Mouse (Mus musculus): ENCODE data around the gene Tmem88. TPM values are rescaled to one million over a fixed set of nuclear protein-coding genes. Genes with fewer than 3 reads are reported as not detected.

The Tmem88 gene
- total RNA-seq, 1 experiment: 23.9 TPM

DNA sequence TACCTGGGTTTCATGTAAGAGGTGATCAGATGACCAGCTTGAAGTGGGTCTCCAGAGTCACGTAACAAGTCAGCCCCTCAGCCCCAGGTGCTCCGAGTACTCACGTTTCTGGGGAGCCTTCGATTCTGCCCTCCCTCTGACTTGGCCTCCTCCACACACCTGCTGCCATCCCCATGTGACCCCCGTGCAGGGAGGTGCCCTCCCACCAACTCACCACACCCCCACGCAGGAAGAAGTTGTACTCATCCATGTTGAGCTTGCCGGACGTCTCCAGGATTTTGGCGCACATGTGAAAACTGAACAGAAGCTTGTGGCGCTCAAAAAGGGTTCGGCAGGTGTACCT is 34.6 kb upstream of the Tmem88 start:
- TF ChIP-seq CHD2 (IDR thresholded peaks at IDR 0.05; ENCODE audit: low read depth, low read length): no peak
- no peak for TF ChIP-seq ZNF384 (IDR thresholded peaks at IDR 0.05; ENCODE audit: low read depth, low read length)
- TF ChIP-seq HCFC1 (IDR thresholded peaks at IDR 0.05; ENCODE audit: borderline replicate concordance, insufficient read depth, low read length): no peak
- DNase-seq (ENCODE audit: low read depth, low spot score): no peak
- H3K9me3 ChIP-seq (ENCODE audit: control insufficient read depth, insufficient read depth, low read depth, low read length): no peaks in the 10 kb centered on the region
- H3K27ac ChIP-seq (ENCODE audit: insufficient read depth, low read depth, low read length, poor library complexity, severe bottlenecking): no peak overlapping the region
- H3K9ac ChIP-seq (ENCODE audit: insufficient read depth, low read depth, low read length, poor library complexity, severe bottlenecking): no peak overlapping the region
- in situ Hi-C loops (cut with MboI; ENCODE audit: low sequenced_read_pairs in 2 of 2, unreplicated experiment in 2 of 2): no loop called here
- H3K36me3 ChIP-seq (ENCODE audit: control insufficient read depth, insufficient read depth, low read length, poor library complexity, severe bottlenecking): no peaks in the 10 kb centered on the region
- no peak overlapping the region for H3K4me3 ChIP-seq (ENCODE audit: insufficient read depth in 1 of 2, low read depth in 1 of 2, low read length in 2 of 2, poor library complexity in 1 of 2, severe bottlenecking in 1 of 2)
- peaks cover 0 to 11% of the 10 kb centered on the region in 2 experiments; a peak in 2 of 4 replicates for H3K4me1 ChIP-seq (ENCODE audit: control insufficient read depth in 2 of 2, insufficient read depth in 2 of 2, low read length in 2 of 2, poor library complexity in 1 of 2)

DNA sequence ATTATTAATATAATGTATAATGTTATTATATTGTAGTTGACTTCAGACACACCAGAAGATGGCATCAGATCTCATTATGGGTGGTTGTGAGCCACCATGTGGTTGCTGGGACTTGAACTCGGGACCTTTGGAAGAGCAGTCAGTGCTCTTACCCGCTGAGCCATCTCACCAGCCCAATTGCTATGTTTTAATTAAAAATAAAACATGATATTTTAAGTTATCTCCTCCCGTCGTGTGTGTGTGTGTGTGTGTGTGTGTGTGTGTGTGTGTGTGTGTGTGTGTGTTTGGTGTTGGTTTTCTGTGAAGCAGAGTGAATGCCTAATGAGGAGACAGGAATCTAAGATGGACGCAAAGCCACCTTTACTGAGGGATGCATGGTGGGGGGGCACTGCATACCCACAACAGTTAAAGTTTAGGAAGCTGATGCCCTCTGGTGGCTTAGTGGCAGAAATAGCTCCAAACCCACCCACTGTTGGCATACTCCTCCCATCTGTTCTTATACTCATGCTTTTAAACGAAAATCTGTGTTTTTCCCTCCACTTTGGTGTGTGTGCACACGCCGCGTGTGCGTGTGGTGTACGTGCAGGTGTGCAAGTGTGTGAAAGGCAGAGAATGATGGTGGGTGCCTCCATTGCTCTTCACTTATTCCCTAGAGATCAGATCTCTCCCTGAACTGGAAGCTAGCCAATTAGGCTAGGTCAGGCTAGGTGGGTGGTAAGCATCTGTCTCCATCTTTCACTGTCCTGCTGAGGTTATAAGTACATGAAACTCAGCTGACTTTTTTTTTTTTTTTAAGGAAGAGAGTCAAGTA is 34.0 kb upstream of the Tmem88 start:
- H3K27ac ChIP-seq (ENCODE audit: insufficient read depth, low read depth, low read length, poor library complexity, severe bottlenecking): no peak overlapping the region
- no peaks in the 10 kb centered on the region for H3K9me3 ChIP-seq (ENCODE audit: control insufficient read depth, insufficient read depth, low read depth, low read length)
- no peak for DNase-seq (ENCODE audit: low read depth, low spot score)
- H3K9ac ChIP-seq (ENCODE audit: insufficient read depth, low read depth, low read length, poor library complexity, severe bottlenecking): no peak overlapping the region
- peaks cover 0 to 8% of the 10 kb centered on the region in 2 experiments; a peak in 2 of 4 replicates for H3K4me1 ChIP-seq (ENCODE audit: control insufficient read depth in 2 of 2, insufficient read depth in 2 of 2, low read length in 2 of 2, poor library complexity in 1 of 2)
- TF ChIP-seq ZC3H11A (IDR thresholded peaks at IDR 0.05; ENCODE audit: borderline replicate concordance, low read depth, low read length) (peak; percentile 75), CHD2 (IDR thresholded peaks at IDR 0.05; ENCODE audit: low read depth, low read length) (no peak), HCFC1 (IDR thresholded peaks at IDR 0.05; ENCODE audit: borderline replicate concordance, insufficient read depth, low read length) (no peak)
- in situ Hi-C loops (cut with MboI; ENCODE audit: low sequenced_read_pairs in 2 of 2, unreplicated experiment in 2 of 2): no loop called here
- H3K36me3 ChIP-seq (ENCODE audit: control insufficient read depth, insufficient read depth, low read length, poor library complexity, severe bottlenecking): no peaks in the 10 kb centered on the region
- H3K4me3 ChIP-seq (ENCODE audit: insufficient read depth in 1 of 2, low read depth in 1 of 2, low read length in 2 of 2, poor library complexity in 1 of 2, severe bottlenecking in 1 of 2): no peak overlapping the region

DNA sequence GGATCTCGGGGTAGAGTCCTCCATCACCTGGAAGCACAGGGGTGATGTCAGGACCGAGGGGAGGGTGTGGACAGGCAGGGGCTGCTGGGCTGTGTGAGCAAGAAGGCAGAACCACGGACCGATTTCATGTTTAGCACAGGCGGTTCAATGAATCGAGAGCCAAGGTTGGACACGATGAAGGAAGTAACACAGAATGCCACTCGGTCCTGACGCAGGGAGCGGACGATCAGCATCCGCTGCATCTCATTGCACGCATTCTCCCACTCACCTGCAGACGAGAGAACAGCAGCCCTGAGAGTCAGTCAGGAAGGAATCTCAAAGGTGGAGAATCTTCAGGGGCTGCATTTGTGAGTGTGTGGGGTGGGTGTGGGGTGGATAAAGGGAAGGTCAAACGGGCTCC is 32.6 kb upstream of the Tmem88 start:
- in situ Hi-C loops (cut with MboI; ENCODE audit: low sequenced_read_pairs in 2 of 2, unreplicated experiment in 2 of 2): no loop called here
- Histone ChIP-seq H3K4me3 (ENCODE audit: insufficient read depth in 1 of 2, low read depth in 1 of 2, low read length in 2 of 2, poor library complexity in 1 of 2, severe bottlenecking in 1 of 2) (peak overlapping the region; percentile 0 to 40; a peak in 2 of 4 replicates), H3K4me1 (ENCODE audit: control insufficient read depth in 2 of 2, insufficient read depth in 2 of 2, low read length in 2 of 2, poor library complexity in 1 of 2) (peaks cover 2 to 8% of the 10 kb centered on the region in 2 experiments; a peak in 2 of 4 replicates), H3K9ac (ENCODE audit: insufficient read depth, low read depth, low read length, poor library complexity, severe bottlenecking) (peak overlapping the region; percentile 10; the same call in 1 of the 2 replicates), H3K9me3 (ENCODE audit: control insufficient read depth, insufficient read depth, low read depth, low read length) (no peaks in the 10 kb centered on the region), H3K27ac (ENCODE audit: insufficient read depth, low read depth, low read length, poor library complexity, severe bottlenecking) (no peak overlapping the region), H3K36me3 (ENCODE audit: control insufficient read depth, insufficient read depth, low read length, poor library complexity, severe bottlenecking) (no peaks in the 10 kb centered on the region)
- no peak for TF ChIP-seq ZNF384 (IDR thresholded peaks at IDR 0.05; ENCODE audit: low read depth, low read length)
- no peak for TF ChIP-seq HCFC1 (IDR thresholded peaks at IDR 0.05; ENCODE audit: borderline replicate concordance, insufficient read depth, low read length)
- TF ChIP-seq MAFK (IDR thresholded peaks at IDR 0.05; ENCODE audit: insufficient read depth, low read depth, low read length): no peak
- TF ChIP-seq CHD2 (IDR thresholded peaks at IDR 0.05; ENCODE audit: low read depth, low read length): no peak
- TF ChIP-seq ZC3H11A (IDR thresholded peaks at IDR 0.05; ENCODE audit: borderline replicate concordance, low read depth, low read length): no peak
- DNase-seq (ENCODE audit: low read depth, low spot score): no peak

- TF ChIP-seq CHD2 (IDR thresholded peaks at IDR 0.05; ENCODE audit: low read depth, low read length): no peak
- no peak for TF ChIP-seq ZC3H11A (IDR thresholded peaks at IDR 0.05; ENCODE audit: borderline replicate concordance, low read depth, low read length)
- TF ChIP-seq HCFC1 (IDR thresholded peaks at IDR 0.05; ENCODE audit: borderline replicate concordance, insufficient read depth, low read length): no peak
- no peak for TF ChIP-seq ZNF384 (IDR thresholded peaks at IDR 0.05; ENCODE audit: low read depth, low read length)
- no peak for TF ChIP-seq MAFK (IDR thresholded peaks at IDR 0.05; ENCODE audit: insufficient read depth, low read depth, low read length)
- Histone ChIP-seq H3K4me3 (ENCODE audit: insufficient read depth in 1 of 2, low read depth in 1 of 2, low read length in 2 of 2, poor library complexity in 1 of 2, severe bottlenecking in 1 of 2) (no peak overlapping the region), H3K9me3 (ENCODE audit: control insufficient read depth, insufficient read depth, low read depth, low read length) (no peaks in the 10 kb centered on the region), H3K27ac (ENCODE audit: insufficient read depth, low read depth, low read length, poor library complexity, severe bottlenecking) (no peak overlapping the region), H3K4me1 (ENCODE audit: control insufficient read depth in 2 of 2, insufficient read depth in 2 of 2, low read length in 2 of 2, poor library complexity in 1 of 2) (peaks cover 2 to 8% of the 10 kb centered on the region in 2 experiments; a peak in 2 of 4 replicates), H3K36me3 (ENCODE audit: control insufficient read depth, insufficient read depth, low read length, poor library complexity, severe bottlenecking) (no peaks in the 10 kb centered on the region), H3K9ac (ENCODE audit: insufficient read depth, low read depth, low read length, poor library complexity, severe bottlenecking) (no peak overlapping the region)
- in situ Hi-C loops (cut with MboI; ENCODE audit: low sequenced_read_pairs in 2 of 2, unreplicated experiment in 2 of 2): no loop called here
- no peak for DNase-seq (ENCODE audit: low read depth, low spot score)
Measured at GRCm38 (mm10) chr11:69429313-69429712, 31.3 kb upstream of the Tmem88 start.
